Mouse (Mus musculus) B cell, adult 2 months (primary cell): ENCODE measurements around the gene Slc43a2.
"Not testable (repeated sequence)": the region's sequence is repeated elsewhere in the genome, so short reads cannot be mapped to it uniquely, and the experiment has no call there.

Source experiments
- DNase-seq, 2 experiments: peaks; one replicate each; pipeline ENCODE4 v3.0.0; 2022

The Slc43a2 gene

GRCm38 (mm10) chr11:75572854-75573650 lies 41.6 kb downstream of the Slc43a2 start:
- peak; percentile 94 to 95 for DNase-seq

GRCm38 (mm10) chr11:75574378-75575123 lies 43.1 kb downstream of the Slc43a2 start:
- DNase-seq, result no peak

GRCm38 (mm10) chr11:75575560-75576123 lies 44.1 kb downstream of the Slc43a2 start:
- peak; percentile 46 to 60 for DNase-seq

GRCm38 (mm10) chr11:75578609-75579008 lies 47.1 kb downstream of the Slc43a2 start:
- DNase-seq, result no peak

- DNase-seq, result no peak
Measured at GRCm38 (mm10) chr11:75581495-75582149, 50.1 kb downstream of the Slc43a2 start.

GRCm38 (mm10) chr11:75583521-75583920 lies 52.0 kb downstream of the Slc43a2 start:
- DNase-seq, result no peak

GRCm38 (mm10) chr11:75585061-75585460 lies 53.6 kb downstream of the Slc43a2 start:
- no peak for DNase-seq

GRCm38 (mm10) chr11:75585978-75586377 lies 54.5 kb downstream of the Slc43a2 start:
- DNase-seq, result no peak

- DNase-seq, result no peak
Measured at GRCm38 (mm10) chr11:75586963-75587362, 55.5 kb downstream of the Slc43a2 start.

- DNase-seq, result peak; percentile 98
Measured at GRCm38 (mm10) chr11:75587493-75588284, 56.2 kb downstream of the Slc43a2 start, which contains the start of gene Pitpna. Gene Pitpna (plus strand): TSS chr11:75588097.

- no peak for DNase-seq
Measured at GRCm38 (mm10) chr11:75588285-75588941, 56.9 kb downstream of the Slc43a2 start.

GRCm38 (mm10) chr11:75592612-75593011 lies 61.1 kb downstream of the Slc43a2 start:
- DNase-seq, result no peak

- peak; percentile 45 to 55 for DNase-seq
Measured at GRCm38 (mm10) chr11:75594431-75594830, 62.9 kb downstream of the Slc43a2 start.

GRCm38 (mm10) chr11:75595404-75595803 lies 63.9 kb downstream of the Slc43a2 start:
- no peak for DNase-seq

GRCm38 (mm10) chr11:75595816-75596215 lies 64.3 kb downstream of the Slc43a2 start:
- no peak for DNase-seq

- DNase-seq, result no peak
Measured at GRCm38 (mm10) chr11:75596726-75597255, 65.3 kb downstream of the Slc43a2 start.

GRCm38 (mm10) chr11:75598004-75598403 lies 66.5 kb downstream of the Slc43a2 start:
- no peak for DNase-seq

GRCm38 (mm10) chr11:75599802-75600201 lies 68.3 kb downstream of the Slc43a2 start:
- DNase-seq, result not testable (repeated sequence)

- DNase-seq, result no peak
Measured at GRCm38 (mm10) chr11:75604826-75605225, 73.3 kb downstream of the Slc43a2 start.

GRCm38 (mm10) chr11:75605318-75605717 lies 73.8 kb downstream of the Slc43a2 start:
- no peak for DNase-seq

GRCm38 (mm10) chr11:75608776-75609175 lies 77.3 kb downstream of the Slc43a2 start:
- DNase-seq, result no peak
